Mouse (Mus musculus) brain, embryonic 18.5 days (tissue): ENCODE data around the gene Telo2.
"Not testable (repeated sequence)": the region's sequence is repeated elsewhere in the genome, so short reads cannot be mapped to it uniquely, and the experiment has no call there.

Source experiments
- DNase-seq: peaks from one replicate; pipeline ENCODE4 v3.0.0-alpha.2; 2012; ENCODE audit warnings: low read depth, low spot score

Gene Telo2

DNA sequence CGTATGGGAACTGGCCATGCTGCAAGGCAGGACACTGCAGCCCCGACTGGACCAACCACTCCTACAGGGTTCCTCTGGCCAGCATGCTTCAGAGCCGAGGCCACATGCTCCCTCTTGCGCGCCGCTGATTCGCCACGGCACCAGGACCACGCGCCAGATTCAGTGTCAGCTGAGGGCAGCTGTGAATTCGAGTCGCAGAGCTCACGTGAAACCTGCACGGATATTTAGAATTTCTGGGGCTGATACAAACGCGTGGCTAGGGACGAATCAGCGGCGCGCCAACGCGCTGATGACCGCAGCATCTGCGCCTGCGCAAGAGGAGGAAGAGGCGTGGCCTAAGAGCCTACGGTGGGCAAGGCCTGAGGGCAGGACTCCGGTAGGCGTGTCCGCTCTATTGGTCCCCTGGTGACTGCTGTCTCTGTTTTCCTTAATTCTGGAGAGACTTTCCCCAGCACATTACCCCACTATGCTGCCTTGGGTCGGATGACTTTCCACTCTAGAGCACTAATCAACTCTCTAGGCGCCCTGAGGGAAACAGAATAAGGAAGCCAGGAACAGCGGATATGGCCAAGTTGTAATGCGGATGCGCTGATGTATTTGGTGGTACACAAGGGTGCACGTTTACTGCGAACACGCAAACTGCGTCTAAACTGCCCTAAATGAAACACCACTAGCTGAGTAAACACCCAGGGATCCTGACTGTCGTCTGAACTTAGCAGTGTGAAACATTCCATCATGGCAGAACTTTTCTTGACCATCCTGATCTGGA lies at the start of gene Telo2:
Gene Telo2 (minus strand): TSS at position 304 of the 769 bp plus-strand sequence.
- DNase-seq, result peak; percentile 81

GRCm38 (mm10) chr17:25164770-25165169 lies 49.0 kb upstream of the Telo2 start:
- no peak for DNase-seq

- no peak for DNase-seq
Measured at GRCm38 (mm10) chr17:25163387-25163786, 47.6 kb upstream of the Telo2 start.

- no peak for DNase-seq
Measured at GRCm38 (mm10) chr17:25162161-25162560, 46.4 kb upstream of the Telo2 start, which contains the start of gene Ccdc154. Ccdc154 (plus strand) TSS chr17:25162461.

- DNase-seq, result no peak
Measured at GRCm38 (mm10) chr17:25139960-25140359, 24.2 kb upstream of the Telo2 start.

- DNase-seq, result no peak
Measured at GRCm38 (mm10) chr17:25138803-25139202, 23.0 kb upstream of the Telo2 start.

DNA sequence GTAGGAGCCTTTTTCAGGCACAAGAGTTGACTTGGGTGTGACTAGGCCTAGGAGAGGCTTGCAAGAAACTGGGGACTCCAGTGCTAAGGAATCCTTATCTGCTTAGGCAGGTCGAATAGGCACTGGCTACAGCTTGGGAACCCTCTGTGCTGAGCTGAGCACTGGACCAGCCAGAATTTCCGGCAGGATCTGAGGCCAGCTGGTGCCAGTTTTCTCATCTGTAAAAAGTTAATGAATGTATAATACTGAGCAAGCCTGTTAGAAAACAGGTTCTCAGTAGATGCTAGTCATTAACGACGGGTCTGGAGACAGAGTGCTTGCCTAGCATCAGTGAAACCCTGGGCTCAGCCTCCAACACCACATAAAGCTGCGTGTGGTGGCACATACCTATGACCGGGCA lies 19.9 kb upstream of the Telo2 start:
- DNase-seq, result no peak

DNA sequence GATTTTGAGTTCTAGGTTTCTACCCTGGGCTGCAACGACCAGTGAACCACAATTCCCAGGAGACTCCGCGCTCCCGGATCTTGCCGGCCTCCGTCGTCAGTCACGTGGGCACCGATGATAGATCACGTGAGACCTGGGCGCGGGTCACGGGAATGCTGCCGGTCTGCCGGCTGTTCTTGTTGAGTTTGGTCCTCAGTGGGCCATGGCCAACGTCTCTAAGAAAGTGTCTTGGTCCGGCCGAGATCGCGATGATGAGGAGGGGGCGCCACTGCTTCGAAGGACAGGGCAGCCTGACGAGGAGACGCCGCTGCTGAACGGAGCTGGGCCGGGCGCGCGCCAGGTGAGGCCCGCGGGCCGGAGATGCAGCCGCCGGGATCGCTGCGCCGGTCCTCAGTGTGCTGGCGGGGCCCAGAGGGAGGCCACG lies 17.5 kb upstream of the Telo2 start, which contains the start of gene Clcn7:
Gene Clcn7 (plus strand): TSS at position 117 of the 424 bp plus-strand sequence.
- peak; percentile 84 for DNase-seq

- DNase-seq, result no peak
Measured at GRCm38 (mm10) chr17:25130060-25130459, 14.3 kb upstream of the Telo2 start.

DNA sequence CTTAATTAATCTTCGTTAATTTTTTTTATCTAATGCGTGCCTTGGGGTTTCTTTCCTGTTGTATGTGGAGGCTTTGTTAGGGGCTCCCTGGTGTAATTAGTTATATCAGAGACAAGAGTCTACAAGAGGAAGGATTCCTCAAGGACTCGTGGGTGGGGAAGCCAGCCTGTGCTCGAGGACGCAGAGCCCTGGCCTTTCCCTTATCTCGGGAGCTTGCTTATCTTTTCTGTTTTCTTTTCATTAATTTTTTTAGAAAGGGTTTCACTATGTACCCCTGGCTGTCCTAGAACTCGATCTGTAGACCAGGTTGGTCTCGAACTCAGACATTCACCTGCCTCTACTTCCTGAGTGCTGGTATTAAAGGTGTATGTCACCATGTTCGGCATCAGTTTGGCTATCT lies 11.9 kb upstream of the Telo2 start:
- DNase-seq, result no peak

GRCm38 (mm10) chr17:25127079-25127478 lies 11.3 kb upstream of the Telo2 start:
- DNase-seq, result no peak

DNA sequence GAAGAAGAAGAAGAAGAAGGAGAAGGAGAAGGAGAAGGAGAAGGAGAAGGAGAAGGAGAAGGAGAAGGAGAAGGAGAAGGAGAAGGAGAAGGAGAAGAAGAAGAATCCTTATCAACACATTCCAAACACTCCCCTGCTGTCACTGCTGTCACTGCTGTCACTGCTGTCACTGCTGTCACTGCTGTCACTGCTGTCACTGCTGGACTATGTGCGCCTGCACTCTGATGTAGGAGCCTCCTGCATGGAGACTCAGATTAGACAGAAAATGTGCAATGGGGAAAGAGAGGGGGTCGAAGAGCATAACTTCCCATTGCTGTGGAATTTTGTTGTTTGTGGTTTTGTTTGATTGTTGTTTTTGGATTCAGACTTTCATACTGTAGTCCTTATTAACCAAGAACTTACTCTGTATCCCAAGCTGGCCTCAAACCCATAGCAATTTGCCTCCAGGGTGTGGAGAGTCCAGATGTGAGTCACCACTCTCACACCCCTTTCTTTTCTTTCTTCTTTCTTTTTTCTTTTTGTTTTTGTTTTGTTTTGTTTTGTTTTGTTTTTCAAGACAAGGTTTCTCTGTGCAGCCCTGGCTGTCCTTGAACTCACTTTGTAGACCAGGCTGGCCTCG lies 9.8 kb upstream of the Telo2 start:
- not testable (repeated sequence) for DNase-seq

DNA sequence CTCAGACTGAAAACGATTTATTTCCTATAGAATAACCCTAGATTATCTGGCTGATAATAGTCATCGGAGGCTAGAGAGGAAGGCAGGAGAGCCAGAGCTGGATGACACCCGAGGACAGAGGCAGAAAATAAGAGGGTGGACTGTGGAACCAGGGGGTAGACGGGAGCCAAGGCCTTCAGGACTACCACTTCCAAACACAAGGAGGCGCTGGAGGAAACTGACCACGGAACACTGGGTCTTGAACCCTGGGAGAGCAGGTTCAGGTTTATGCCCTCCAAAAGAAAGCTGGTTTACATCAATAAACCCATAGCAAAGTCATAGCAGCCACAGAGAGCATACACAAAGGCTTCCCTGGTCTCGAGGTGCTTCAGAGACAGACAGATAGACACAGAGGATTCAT lies 8.2 kb upstream of the Telo2 start:
- DNase-seq, result no peak

- DNase-seq, result no peak
Measured at GRCm38 (mm10) chr17:25120406-25120805, 4.6 kb upstream of the Telo2 start, which contains the start of gene Ptx4. Ptx4 (plus strand) TSS chr17:25120760.

DNA sequence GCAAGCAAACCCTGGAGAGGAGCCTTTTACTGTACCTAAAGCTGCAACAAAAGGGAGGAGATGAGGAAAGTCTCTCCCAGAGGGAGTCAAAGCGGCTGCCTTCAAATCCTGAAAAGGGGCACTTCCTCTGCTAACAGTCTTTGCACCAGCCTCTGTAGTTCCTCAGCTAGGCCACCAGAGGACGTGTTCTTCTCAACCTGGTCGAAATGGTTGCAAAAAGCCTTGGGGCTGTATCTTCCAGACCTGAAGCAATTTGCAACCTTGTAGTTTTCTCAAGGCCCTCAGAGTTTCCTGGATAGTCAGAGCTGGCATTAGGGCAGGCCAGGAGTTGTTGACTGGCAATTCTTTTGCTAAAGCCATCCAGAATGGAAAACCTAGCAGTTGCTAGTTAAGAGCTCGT lies 1.5 kb upstream of the Telo2 start:
- no peak for DNase-seq

DNA sequence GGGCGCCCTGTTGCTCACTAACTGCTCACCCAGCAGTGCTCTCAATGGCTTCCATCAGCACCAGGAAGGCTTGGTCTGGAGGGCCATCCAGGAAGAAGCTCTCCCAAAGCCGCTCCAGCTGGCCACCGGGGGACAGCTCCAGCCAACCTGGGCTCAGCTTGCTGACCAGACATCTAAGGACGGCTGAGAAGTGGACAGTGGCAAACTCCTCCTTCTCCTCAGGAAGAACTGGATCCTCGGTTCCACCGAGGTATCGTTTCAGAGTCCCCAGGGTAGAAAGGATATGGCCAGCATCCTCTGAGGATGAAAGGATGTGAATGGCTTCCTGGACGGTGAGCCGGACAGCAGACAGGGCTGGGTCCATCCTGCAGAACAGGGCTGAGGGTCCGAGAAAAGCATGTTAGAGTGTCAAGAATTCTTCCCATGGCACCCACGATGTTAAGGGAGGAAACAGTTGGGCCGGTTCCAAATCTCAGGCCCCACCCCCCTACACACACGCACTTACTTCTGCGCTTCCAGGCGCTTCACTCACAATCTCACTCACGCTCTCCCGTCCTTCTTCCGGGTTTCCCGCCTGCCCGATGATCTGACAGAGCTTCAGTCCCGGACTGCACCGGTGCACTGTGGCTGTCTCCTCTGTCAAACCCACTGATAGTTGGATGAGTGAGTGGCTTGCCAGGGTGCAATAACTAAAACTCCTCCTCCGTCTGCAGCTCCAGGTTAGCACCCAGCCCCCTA lies 690 bp downstream of the Telo2 start:
- DNase-seq, result no peak

GRCm38 (mm10) chr17:25112423-25112810 lies 3.4 kb downstream of the Telo2 start:
- no peak for DNase-seq

DNA sequence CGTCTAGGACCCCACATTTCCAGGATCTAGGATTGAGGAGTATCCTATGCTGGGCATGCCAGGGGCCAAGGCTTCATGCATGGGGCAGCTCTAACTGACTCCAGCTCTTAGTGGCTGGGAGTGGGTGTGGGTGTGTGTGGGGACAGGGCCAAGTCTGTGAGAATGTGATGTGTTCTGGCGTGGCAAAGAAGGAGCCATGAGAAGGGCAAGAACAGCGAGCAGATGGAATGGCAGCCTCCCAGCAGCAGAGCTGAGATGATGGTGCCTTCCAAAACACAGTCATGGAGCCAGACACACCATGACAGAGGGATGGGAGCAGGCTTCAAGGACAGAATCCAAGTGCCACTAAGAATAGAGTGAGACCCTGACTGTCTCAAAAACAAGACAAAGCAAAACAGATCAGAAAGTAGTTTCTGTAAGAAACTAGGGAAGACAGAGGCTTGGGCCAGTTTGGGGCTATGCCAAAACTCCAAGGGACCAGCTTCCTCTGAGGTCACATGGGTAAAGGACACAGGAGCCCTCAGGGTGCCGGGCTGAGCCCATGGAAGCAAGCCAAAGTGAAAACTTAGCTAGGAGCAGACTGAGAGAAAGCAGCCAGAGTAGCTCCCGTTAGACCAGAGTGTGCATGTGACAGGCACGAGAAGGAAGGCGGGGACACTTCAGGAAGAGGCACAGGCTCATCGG lies 3.9 kb downstream of the Telo2 start:
- DNase-seq, result peak; percentile 45

DNA sequence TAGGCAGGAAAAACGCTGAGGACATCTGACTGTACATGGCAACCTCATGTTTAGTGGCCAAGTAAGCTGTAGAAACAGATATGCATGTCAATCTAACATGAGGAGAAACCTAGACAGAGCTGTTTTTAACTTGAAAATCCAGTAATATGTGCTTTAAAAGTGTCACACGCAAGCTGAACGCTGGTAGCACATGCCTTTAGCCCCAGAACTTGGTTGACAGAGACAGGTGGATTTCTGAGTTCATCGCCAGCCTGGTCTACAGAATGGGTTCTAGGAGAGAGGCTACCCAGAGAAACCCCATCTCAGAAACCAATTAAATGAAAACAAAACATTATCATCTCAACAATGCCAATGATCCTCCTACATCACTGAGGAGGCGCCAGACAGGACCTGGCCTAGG lies 4.5 kb downstream of the Telo2 start:
- no peak for DNase-seq

GRCm38 (mm10) chr17:25110590-25110989 lies 5.2 kb downstream of the Telo2 start:
- DNase-seq, result no peak

DNA sequence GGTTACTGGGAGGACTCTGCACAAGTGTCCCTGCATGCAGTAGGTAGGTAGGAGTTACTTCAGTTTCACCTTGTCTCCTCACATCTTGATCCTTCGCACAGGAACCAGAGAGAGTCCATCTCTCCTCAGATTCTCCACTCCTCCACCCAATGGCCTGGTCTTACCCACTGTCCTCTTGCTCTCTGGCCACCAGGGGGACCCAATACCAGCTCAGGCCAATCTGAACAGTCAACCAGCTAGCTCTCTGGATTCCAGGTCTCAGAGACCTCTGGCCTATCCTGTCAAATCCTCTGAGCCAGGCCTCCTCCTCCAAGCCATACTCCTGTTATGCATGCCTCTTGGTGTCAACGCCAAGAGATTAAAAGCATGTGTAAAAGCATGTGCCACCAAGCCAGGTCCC lies 6.2 kb downstream of the Telo2 start:
- DNase-seq, result no peak

GRCm38 (mm10) chr17:25107786-25108185 lies 8.0 kb downstream of the Telo2 start:
- DNase-seq, result no peak
